Comparison of ENCODE assay signal across 20 mouse cellular contexts in genomic region chr12:29361236-29361635, GRCm38 (mm10).
"Had no signal": no experiment of that assay in that cellular context is flagged by ENCODE, and none has a peak within 500 bp of the region (broad histone marks: within the 10 kb centered on the region; RNA-seq: fewer than 3 reads in every experiment).

No protein-coding gene starts in this region.

- DNase-seq: kidney, postnatal 10 days; kidney, postnatal 36 days; layer of hippocampus, postnatal 36 days; liver, embryonic 13.5 days; lung, adult 2 months; right cerebral cortex, adult 18-20 months; right cerebral cortex, postnatal 14 days; right cerebral cortex, postnatal 4 days; thymus, adult 2 months; thymus, postnatal 14 days; thymus, postnatal 4 days had no signal

- H3K9me3 ChIP-seq: kidney, embryonic 15.5 days; liver, embryonic 13.5 days; megakaryocyte, embryonic 14.5 days; midbrain, embryonic 10.5 days; midbrain, embryonic 13.5 days; neural tube, embryonic 13.5 days had no signal

- H3K27me3 ChIP-seq: kidney, embryonic 15.5 days; liver, embryonic 13.5 days; megakaryocyte, embryonic 14.5 days; midbrain, embryonic 13.5 days; neural tube, embryonic 13.5 days had no signal

- H3K9ac ChIP-seq: kidney, embryonic 15.5 days; liver, embryonic 13.5 days; midbrain, embryonic 13.5 days; neural tube, embryonic 13.5 days had no signal

- ATAC-seq: midbrain, embryonic 13.5 days; midbrain, embryonic 16.5 days had no signal

- H3K4me1 ChIP-seq: liver, embryonic 13.5 days; megakaryocyte, embryonic 14.5 days had no signal

- H3K27ac ChIP-seq: kidney, embryonic 15.5 days; left cerebral cortex, adult 2 months; liver, embryonic 13.5 days; midbrain, embryonic 10.5 days; midbrain, embryonic 13.5 days; neural tube, embryonic 13.5 days; stomach, postnatal 0 days had no signal

- H3K4me3 ChIP-seq: kidney, embryonic 15.5 days; left cerebral cortex, adult 2 months; liver, embryonic 13.5 days; megakaryocyte, embryonic 14.5 days; midbrain, embryonic 10.5 days; midbrain, embryonic 13.5 days; myocyte; neural tube, embryonic 13.5 days had no signal

- H3K4me2 ChIP-seq: kidney, embryonic 15.5 days; liver, embryonic 13.5 days; midbrain, embryonic 13.5 days; neural tube, embryonic 13.5 days had no signal

- H3K36me3 ChIP-seq: kidney, embryonic 15.5 days; liver, embryonic 13.5 days; midbrain, embryonic 10.5 days; midbrain, embryonic 13.5 days; neural tube, embryonic 13.5 days had no signal
